Mouse (Mus musculus) heart, embryonic 14.5 days (tissue): Measurements from ENCODE around the gene Celf5. TPM values are rescaled to one million over a fixed set of nuclear protein-coding genes. Genes with fewer than 3 reads are reported as not detected.

Experiments used
- ATAC-seq: fragments of 200-750 bp; cut with Nextera tagmentation; 2 replicates; pipeline ENCODE4 v1.8.0; 2017; ENCODE audit warnings: low read depth, moderate TSS enrichment; ENCODE audit not compliant: insufficient number of reproducible peaks, insufficient read depth, low FRiP score
- H3K27ac ChIP-seq, 2 experiments: fragments of 200-500 bp in 1 of 2; fragments of 300-500 bp in 1 of 2; sonication (generic) in 1 of 2; replicated peaks in 1 of 2; 2 replicates each; pipeline ENCODE4 v1.5.1; 2012 to 2014; ENCODE audit warnings: low read depth in 2 of 2, low read length in 2 of 2, control low read depth in 1 of 2, mild to moderate bottlenecking in 1 of 2, mixed read lengths in 1 of 2; ENCODE audit not compliant: control insufficient read depth in 1 of 2, insufficient read depth in 1 of 2
- H3K27me3 ChIP-seq: fragments of 300-500 bp; sonication (generic); 2 replicates; pipeline ENCODE4 v1.6.1; 2014; ENCODE audit warnings: mild to moderate bottlenecking, low read length, control low read depth; ENCODE audit not compliant: control insufficient read depth, insufficient read depth
- H3K36me3 ChIP-seq: fragments of 300-500 bp; sonication (generic); 2 replicates; pipeline ENCODE4 v1.6.1; 2014; ENCODE audit warnings: mild to moderate bottlenecking, control low read depth, low read length, mixed read lengths; ENCODE audit not compliant: control insufficient read depth, insufficient read depth
- H3K4me1 ChIP-seq, 2 experiments: fragments of 200-500 bp in 1 of 2; fragments of 300-500 bp in 1 of 2; sonication (generic) in 1 of 2; 2 replicates each; pipeline ENCODE4 v1.6.1; 2012 to 2014; ENCODE audit warnings: low read length in 2 of 2, control low read depth in 1 of 2, mixed read lengths in 1 of 2; ENCODE audit not compliant: control insufficient read depth in 2 of 2, insufficient read depth in 2 of 2
- H3K4me2 ChIP-seq: fragments of 300-500 bp; sonication (generic); 2 replicates; pipeline ENCODE4 v1.6.1; 2014; ENCODE audit warnings: mild to moderate bottlenecking, low read length
- H3K4me3 ChIP-seq, 2 experiments: fragments of 200-500 bp in 1 of 2; fragments of 300-500 bp in 1 of 2; sonication (generic) in 1 of 2; 2 replicates each; pipeline ENCODE4 v1.5.1; 2012 to 2014; ENCODE audit warnings: low read length in 2 of 2, mild to moderate bottlenecking in 2 of 2, control low read depth in 1 of 2, low read depth in 1 of 2, moderate library complexity in 1 of 2; ENCODE audit not compliant: control insufficient read depth in 1 of 2, insufficient read depth in 1 of 2
- H3K9ac ChIP-seq: fragments of 300-500 bp; sonication (generic); 2 replicates; pipeline ENCODE4 v1.6.1; 2014; ENCODE audit warnings: mild to moderate bottlenecking, low read length
- H3K9me3 ChIP-seq: fragments of 300-500 bp; sonication (generic); 2 replicates; pipeline ENCODE4 v1.6.1; 2016; ENCODE audit warnings: low read length, control low read depth; ENCODE audit not compliant: control insufficient read depth
- WGBS: fragments of 180-500 bp; shearing (Covaris S2); extraction: QIAGEN DNeasy Blood & Tissue Kit; methylation state at CpG from one replicate; pipeline ENCODE4 v1.1.7; 2014; 5-methylcytosine and 5-hydroxymethylcytosine counted together
- polyA plus RNA-seq: library from polyadenylated mRNA; unstranded; fragments of >200 nt; fragmentation: Nextera tagmentation; extraction: Ambion mirVana; gene quantifications from 2 replicates; pipeline ENCODE4 v1.2.1, GENCODE M21; 2014

Celf5 gene
- polyA plus RNA-seq, 1 experiment from 2014 or later: 0.19 TPM

- no peaks in the 10 kb centered on the region for H3K27me3 ChIP-seq
- peaks cover 37% of the 10 kb centered on the region for H3K36me3 ChIP-seq
- H3K4me1 ChIP-seq: peaks cover 65 to 86% of the 10 kb centered on the region in 2 experiments
- H3K27ac ChIP-seq: no peak overlapping the region
- no peak overlapping the region for H3K4me2 ChIP-seq
- H3K9me3 ChIP-seq: no peaks in the 10 kb centered on the region
- H3K9ac ChIP-seq: no peak overlapping the region
- no peak overlapping the region for H3K4me3 ChIP-seq
- no peak for ATAC-seq
- WGBS: 85% methylated on average over 5 of the region's 5 CpGs
Measured at GRCm38 (mm10) chr10:81415146-81415545, 67.4 kb downstream of the Celf5 start.

- H3K4me2 ChIP-seq: 0 out of 2 replicates have a peak overlapping the region, but pooled peaks have one; percentile 44
- H3K27ac ChIP-seq: 0 out of 4 replicates have a peak overlapping the region, but pooled peaks of 1 of the 2 experiments have one; percentile 44
- no peak overlapping the region; the same call in 1 of the 2 replicates for H3K9ac ChIP-seq
- H3K4me1 ChIP-seq: peaks cover 65 to 90% of the 10 kb centered on the region in 2 experiments
- ATAC-seq: no peak
- H3K36me3 ChIP-seq: peaks cover 32% of the 10 kb centered on the region
- H3K27me3 ChIP-seq: no peaks in the 10 kb centered on the region
- H3K4me3 ChIP-seq: no peak overlapping the region
- H3K9me3 ChIP-seq: no peaks in the 10 kb centered on the region
Measured at GRCm38 (mm10) chr10:81414682-81415081, 67.8 kb downstream of the Celf5 start.

DNA sequence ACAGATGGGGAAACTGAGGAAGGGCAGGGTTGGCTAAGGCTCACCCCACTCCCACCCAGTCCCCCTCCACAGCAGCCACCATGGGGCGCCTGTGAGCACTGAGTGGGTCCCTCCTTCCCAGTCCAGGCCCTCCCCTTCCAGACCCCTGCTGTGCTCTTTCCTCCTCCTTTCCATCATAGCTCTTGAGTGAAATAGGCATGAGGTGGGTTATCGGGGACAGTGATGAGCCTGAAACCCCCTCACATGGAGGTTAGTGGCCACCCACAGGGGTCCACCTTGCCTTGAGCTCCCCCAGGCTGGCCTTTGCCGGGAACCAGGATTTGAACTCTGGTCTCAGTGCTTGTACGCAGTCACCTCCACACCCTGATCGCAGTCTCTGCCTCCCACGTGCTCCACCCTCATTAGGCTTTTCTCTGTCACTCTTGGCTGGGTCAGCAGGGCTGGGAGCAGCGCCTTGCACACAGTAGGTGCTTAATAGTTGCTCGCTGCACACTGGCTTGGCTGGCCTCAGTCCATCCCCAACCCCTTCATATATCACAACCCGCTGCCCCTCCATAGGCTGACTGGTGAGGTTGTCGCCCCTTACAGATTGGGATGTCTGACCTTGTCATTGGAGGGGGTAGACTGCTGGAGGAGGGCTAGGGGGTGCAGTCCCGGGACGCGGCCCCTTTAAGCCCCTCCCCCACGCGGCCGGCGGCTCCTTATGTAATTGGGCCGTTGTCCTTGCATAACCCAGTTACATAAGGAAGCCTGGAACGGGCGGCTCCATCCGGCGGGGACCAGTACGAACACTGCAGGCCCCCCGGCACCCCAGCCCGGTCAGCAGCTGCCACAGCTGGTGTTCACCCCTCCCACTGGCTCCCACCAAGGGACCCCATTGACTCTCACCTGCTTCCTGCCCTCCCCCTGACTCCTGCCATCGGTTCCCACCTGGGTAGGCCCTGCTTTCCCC lies 68.9 kb downstream of the Celf5 start:
- Histone ChIP-seq H3K4me3 (0 out of 4 replicates have a peak overlapping the region, but pooled peaks of 1 of the 2 experiments have one; percentile 13), H3K4me2 (peak overlapping the region; percentile 44), H3K9me3 (no peaks in the 10 kb centered on the region), H3K4me1 (peaks cover 64 to 92% of the 10 kb centered on the region in 2 experiments), H3K9ac (peak overlapping the region; percentile 46), H3K36me3 (peaks cover 22% of the 10 kb centered on the region), H3K27me3 (no peaks in the 10 kb centered on the region), H3K27ac (peak overlapping the region in 1 of 2 experiments; percentile 97; a peak in 2 of 4 replicates)
- ATAC-seq: no peak
- WGBS: 34% methylated on average over 26 of the region's 26 CpGs

DNA sequence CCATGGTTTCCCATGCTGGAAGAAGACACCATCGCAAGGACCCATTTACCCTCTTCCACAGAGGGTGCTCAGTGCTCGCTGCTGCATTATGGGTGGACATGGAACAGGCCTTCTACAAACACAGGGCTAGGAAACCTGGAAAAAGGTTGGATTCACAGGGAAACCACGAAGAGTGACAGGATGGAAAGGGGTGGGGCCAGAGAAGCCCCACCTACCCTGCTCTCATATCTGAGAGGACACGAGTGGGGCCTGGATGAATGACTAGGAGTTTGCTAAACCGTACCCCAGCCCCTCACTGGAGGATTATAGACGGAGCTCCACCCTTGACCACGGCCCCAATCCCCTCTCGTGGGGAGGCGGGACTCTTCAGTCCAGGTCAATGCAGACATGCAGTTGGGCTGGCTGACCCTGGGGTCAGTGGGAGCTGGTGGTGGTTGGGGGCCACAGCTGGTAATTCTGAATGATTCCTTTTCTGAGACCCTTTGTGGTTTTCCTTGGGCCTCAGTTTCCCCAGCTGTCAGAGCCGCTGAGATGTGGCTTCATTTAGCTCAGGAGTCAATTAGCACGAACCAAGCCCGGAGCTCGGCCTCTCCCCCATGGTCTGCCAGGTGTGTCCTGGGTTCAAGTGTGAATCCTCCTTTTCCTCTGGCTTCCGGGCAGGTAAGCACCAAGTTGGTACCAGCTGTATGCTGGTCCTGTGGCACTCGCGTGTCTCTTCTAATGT lies 69.8 kb downstream of the Celf5 start:
- Histone ChIP-seq H3K27ac (peak overlapping the region; percentile 92 to 97), H3K9ac (peak overlapping the region; percentile 55; the same call in 1 of the 2 replicates), H3K27me3 (no peaks in the 10 kb centered on the region), H3K4me2 (peak overlapping the region; percentile 52), H3K4me3 (no peak overlapping the region; a peak in 1 of 4 replicates), H3K36me3 (peaks cover 27% of the 10 kb centered on the region), H3K9me3 (no peaks in the 10 kb centered on the region), H3K4me1 (peaks cover 71 to 94% of the 10 kb centered on the region in 2 experiments)
- ATAC-seq: no peak
- 69% methylated on average over 16 of the region's 16 CpGs for WGBS

DNA sequence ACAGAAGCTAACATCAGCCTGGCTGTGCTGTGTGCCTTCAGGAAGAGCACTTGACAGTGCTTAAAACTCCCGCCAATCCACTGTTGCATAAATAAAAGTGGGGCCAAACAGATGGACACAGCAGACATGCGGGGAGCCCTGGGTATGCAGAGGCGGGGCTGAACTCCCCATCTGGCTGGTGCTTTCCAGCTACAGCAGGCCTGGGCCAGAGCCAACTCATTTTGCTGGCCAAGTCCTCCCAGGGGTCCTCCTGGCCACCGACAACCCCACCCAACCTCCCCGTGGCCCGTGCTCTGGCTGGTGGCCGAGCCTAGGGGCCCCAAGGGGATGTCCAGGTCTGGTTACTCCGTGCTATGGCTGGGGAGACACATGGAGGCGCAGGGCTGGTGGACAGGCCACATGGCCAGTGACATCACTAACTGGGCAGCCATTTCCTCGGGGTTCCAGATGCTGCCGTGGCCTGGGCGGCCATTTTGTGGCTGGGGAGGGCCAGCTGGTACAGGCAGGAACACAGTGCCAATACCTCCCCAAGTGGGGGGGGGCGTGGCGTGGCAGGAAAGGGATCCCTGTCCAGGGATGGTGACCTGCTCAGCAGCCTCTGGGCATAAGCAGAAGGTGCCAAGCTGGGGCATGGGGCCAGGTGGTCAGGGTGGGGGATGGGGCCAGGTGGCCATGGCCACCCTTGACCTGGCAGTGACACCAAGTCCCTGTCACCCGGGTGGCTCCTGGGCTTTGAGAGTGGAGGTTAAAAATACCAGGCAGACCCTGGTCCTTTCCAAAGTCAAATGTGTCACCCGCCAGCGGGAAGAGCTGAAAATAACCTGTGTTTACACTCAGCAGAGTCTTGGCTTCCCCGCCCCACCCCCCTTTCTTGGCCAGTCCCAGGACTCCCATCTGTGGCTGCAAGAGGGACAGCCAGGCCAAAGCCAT lies 70.8 kb downstream of the Celf5 start:
- no peaks in the 10 kb centered on the region for H3K9me3 ChIP-seq
- peak; percentile 29 for ATAC-seq
- H3K4me3 ChIP-seq: no peak overlapping the region; a peak in 1 of 4 replicates
- peak overlapping the region; percentile 52 for H3K4me2 ChIP-seq
- peak overlapping the region; percentile 92 to 97 for H3K27ac ChIP-seq
- peaks cover 31% of the 10 kb centered on the region for H3K36me3 ChIP-seq
- 31% methylated on average over 18 of the region's 18 CpGs for WGBS
- peaks cover 71 to 94% of the 10 kb centered on the region in 2 experiments for H3K4me1 ChIP-seq
- H3K9ac ChIP-seq: peak overlapping the region; percentile 55
- H3K27me3 ChIP-seq: no peaks in the 10 kb centered on the region

GRCm38 (mm10) chr10:81410981-81411380 lies 71.5 kb downstream of the Celf5 start:
- 66% methylated on average over 9 of the region's 9 CpGs for WGBS
- Histone ChIP-seq H3K4me2 (peak overlapping the region; percentile 52), H3K27ac (peak overlapping the region; percentile 92 to 97), H3K9ac (peak overlapping the region; percentile 49), H3K4me1 (peaks cover 72 to 93% of the 10 kb centered on the region in 2 experiments), H3K27me3 (no peaks in the 10 kb centered on the region), H3K9me3 (no peaks in the 10 kb centered on the region), H3K36me3 (peaks cover 38% of the 10 kb centered on the region), H3K4me3 (no peak overlapping the region)
- ATAC-seq: no peak
